Mouse (Mus musculus): ENCODE data around the gene Ints14. TPM values are rescaled to one million over a fixed set of nuclear protein-coding genes. Genes with fewer than 3 reads are reported as not detected.

Gene Ints14
- total RNA-seq, 1 experiment from 2014 or later, result 17.2 TPM

GRCm38 (mm10) chr9:65015461-65016222 lies 54.9 kb downstream of the Ints14 start:
- ATAC-seq (replicated peaks; ENCODE audit: insufficient number of reproducible peaks, low FRiP score, low TSS enrichment, poor library complexity, severe bottlenecking), result no peak

GRCm38 (mm10) chr9:65016241-65016977 lies 55.7 kb downstream of the Ints14 start:
- ATAC-seq (replicated peaks; ENCODE audit: insufficient number of reproducible peaks, low FRiP score, low TSS enrichment, poor library complexity, severe bottlenecking), result no peak

GRCm38 (mm10) chr9:65016978-65017827 lies 56.5 kb downstream of the Ints14 start:
- ATAC-seq (replicated peaks; ENCODE audit: insufficient number of reproducible peaks, low FRiP score, low TSS enrichment, poor library complexity, severe bottlenecking), result no peak

- no peak for ATAC-seq (replicated peaks; ENCODE audit: insufficient number of reproducible peaks, low FRiP score, low TSS enrichment, poor library complexity, severe bottlenecking)
Measured at GRCm38 (mm10) chr9:65017896-65018295, 57.2 kb downstream of the Ints14 start.

GRCm38 (mm10) chr9:65018588-65019121 lies 58.0 kb downstream of the Ints14 start:
- no peak for ATAC-seq (replicated peaks; ENCODE audit: insufficient number of reproducible peaks, low FRiP score, low TSS enrichment, poor library complexity, severe bottlenecking)

- ATAC-seq (replicated peaks; ENCODE audit: insufficient number of reproducible peaks, low FRiP score, low TSS enrichment, poor library complexity, severe bottlenecking), result no peak
Measured at GRCm38 (mm10) chr9:65019146-65019545, 58.4 kb downstream of the Ints14 start.

- no peak for ATAC-seq (replicated peaks; ENCODE audit: insufficient number of reproducible peaks, low FRiP score, low TSS enrichment, poor library complexity, severe bottlenecking)
Measured at GRCm38 (mm10) chr9:65020128-65020527, 59.4 kb downstream of the Ints14 start.

- peak; percentile 89 for ATAC-seq (replicated peaks; ENCODE audit: insufficient number of reproducible peaks, low FRiP score, low TSS enrichment, poor library complexity, severe bottlenecking)
Measured at GRCm38 (mm10) chr9:65020991-65021886, 60.5 kb downstream of the Ints14 start, which contains the start of gene Hacd3. Hacd3 (minus strand) TSS chr9:65021693.

- ATAC-seq (replicated peaks; ENCODE audit: insufficient number of reproducible peaks, low FRiP score, low TSS enrichment, poor library complexity, severe bottlenecking), result no peak
Measured at GRCm38 (mm10) chr9:65021887-65022579, 61.3 kb downstream of the Ints14 start.

GRCm38 (mm10) chr9:65022580-65023135 lies 62.0 kb downstream of the Ints14 start:
- no peak for ATAC-seq (replicated peaks; ENCODE audit: insufficient number of reproducible peaks, low FRiP score, low TSS enrichment, poor library complexity, severe bottlenecking)

- ATAC-seq (replicated peaks; ENCODE audit: insufficient number of reproducible peaks, low FRiP score, low TSS enrichment, poor library complexity, severe bottlenecking), result no peak
Measured at GRCm38 (mm10) chr9:65023447-65023846, 62.7 kb downstream of the Ints14 start.

- ATAC-seq (replicated peaks; ENCODE audit: insufficient number of reproducible peaks, low FRiP score, low TSS enrichment, poor library complexity, severe bottlenecking), result no peak
Measured at GRCm38 (mm10) chr9:65027241-65027640, 66.5 kb downstream of the Ints14 start.

- no peak for ATAC-seq (replicated peaks; ENCODE audit: insufficient number of reproducible peaks, low FRiP score, low TSS enrichment, poor library complexity, severe bottlenecking)
Measured at GRCm38 (mm10) chr9:65028313-65028712, 67.6 kb downstream of the Ints14 start.

GRCm38 (mm10) chr9:65031355-65031754 lies 70.7 kb downstream of the Ints14 start:
- peak; percentile 61 for ATAC-seq (replicated peaks; ENCODE audit: insufficient number of reproducible peaks, low FRiP score, low TSS enrichment, poor library complexity, severe bottlenecking)

GRCm38 (mm10) chr9:65031894-65032268 lies 71.2 kb downstream of the Ints14 start:
- no peak for ATAC-seq (replicated peaks; ENCODE audit: insufficient number of reproducible peaks, low FRiP score, low TSS enrichment, poor library complexity, severe bottlenecking)

GRCm38 (mm10) chr9:65032269-65033108 lies 71.8 kb downstream of the Ints14 start, which contains the start of gene Dpp8:
Dpp8 (plus strand) TSS chr9:65032414.
- ATAC-seq (replicated peaks; ENCODE audit: insufficient number of reproducible peaks, low FRiP score, low TSS enrichment, poor library complexity, severe bottlenecking), result peak; percentile 93

All from monocyte, adult 5-6 weeks (primary cell).